Mouse (Mus musculus): ENCODE measurements at regions not wholly inside any gene's neighbourhood (a gene's known extent, or its start where the extent isn't known, plus 50 kb on each side); places are given as distances from the start of the nearest gene placed in this dataset.

GRCm38 (mm10) chr8:10866696-10867395 lies 141.4 kb downstream of the Irs2 start:
- no peak for ATAC-seq

- no peak for ATAC-seq
These were observed 142.2 kb downstream of the Irs2 start for GRCm38 (mm10) chr8:10865941-10866513.

- no peak for ATAC-seq
These were observed 142.8 kb downstream of the Irs2 start for GRCm38 (mm10) chr8:10865415-10865821.

GRCm38 (mm10) chr8:10862442-10862841 lies 145.8 kb downstream of the Irs2 start:
- no peak for ATAC-seq

GRCm38 (mm10) chr8:10860810-10861209 lies 147.4 kb downstream of the Irs2 start:
- no peak for ATAC-seq

GRCm38 (mm10) chr8:10857874-10858273 lies 150.4 kb downstream of the Irs2 start:
- no peak for ATAC-seq

- ATAC-seq: no peak
These were observed 151.1 kb downstream of the Irs2 start for GRCm38 (mm10) chr8:10856996-10857720.

GRCm38 (mm10) chr8:10855696-10856095 lies 152.6 kb downstream of the Irs2 start:
- no peak for ATAC-seq

GRCm38 (mm10) chr8:10855131-10855530 lies 153.1 kb downstream of the Irs2 start:
- no peak for ATAC-seq

GRCm38 (mm10) chr8:10854600-10854999 lies 153.7 kb downstream of the Irs2 start:
- ATAC-seq: no peak

- ATAC-seq: no peak
These were observed 154.4 kb downstream of the Irs2 start for GRCm38 (mm10) chr8:10853901-10854300.

GRCm38 (mm10) chr8:10849916-10850315 lies 158.3 kb downstream of the Irs2 start:
- ATAC-seq: no peak

- ATAC-seq: no peak
These were observed 162.7 kb downstream of the Irs2 start for GRCm38 (mm10) chr8:10845607-10846006.

- ATAC-seq: no peak
These were observed 167.3 kb downstream of the Irs2 start for GRCm38 (mm10) chr8:10840853-10841531.

- ATAC-seq: no peak
These were observed 168.2 kb downstream of the Irs2 start for GRCm38 (mm10) chr8:10840044-10840443.

- ATAC-seq: no peak
These were observed 173.2 kb downstream of the Irs2 start for GRCm38 (mm10) chr8:10835054-10835453.

GRCm38 (mm10) chr8:10831864-10832263 lies 176.4 kb downstream of the Irs2 start:
- ATAC-seq: no peak

GRCm38 (mm10) chr8:10831277-10831676 lies 177.0 kb downstream of the Irs2 start:
- ATAC-seq: no peak

- ATAC-seq: no peak
These were observed 177.4 kb downstream of the Irs2 start for GRCm38 (mm10) chr8:10830835-10831234.

- ATAC-seq: no peak
These were observed 179.7 kb downstream of the Irs2 start for GRCm38 (mm10) chr8:10828580-10828979.

GRCm38 (mm10) chr8:10827560-10827959 lies 180.7 kb downstream of the Irs2 start:
- no peak for ATAC-seq

- ATAC-seq: no peak
These were observed 182.3 kb downstream of the Irs2 start for GRCm38 (mm10) chr8:10825981-10826380.

- ATAC-seq: no peak
These were observed 182.9 kb downstream of the Irs2 start for GRCm38 (mm10) chr8:10825192-10825926.
